Mouse (Mus musculus) spleen, postnatal 4 days (tissue): Measurements from ENCODE around the gene Tcp11x2.
A peak's percentile ranks its signal among the peaks of the same experiment; 100 is the strongest.

Experiments used
- DNase-seq, 2 experiments: peaks; one replicate each; pipeline ENCODE4 v3.0.0; 2022; ENCODE audit warnings: low spot score in 2 of 2

Gene Tcp11x2

DNA sequence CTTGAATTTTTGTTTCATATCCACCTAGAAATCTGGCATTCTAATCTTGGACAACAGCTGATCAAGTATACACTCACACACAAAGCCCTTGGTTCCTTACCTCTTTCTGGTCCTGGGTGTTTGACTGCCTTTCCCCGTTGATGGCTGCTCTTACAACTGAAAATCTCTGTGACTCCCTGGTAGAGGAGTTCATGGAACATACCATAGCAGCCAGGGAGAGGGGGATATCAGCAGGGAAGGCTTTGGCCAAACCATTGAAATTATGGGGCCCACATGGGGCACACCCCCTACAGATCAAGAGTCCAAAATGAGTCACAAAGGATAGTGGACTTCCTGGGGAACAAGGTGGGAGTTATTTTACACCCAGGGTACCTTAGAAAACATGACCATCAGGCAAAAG, at the start of gene Tcp11x2:
Tcp11x2 (minus strand) TSS at position 158 of the 400 bp plus-strand sequence.
- DNase-seq = no peak

DNA sequence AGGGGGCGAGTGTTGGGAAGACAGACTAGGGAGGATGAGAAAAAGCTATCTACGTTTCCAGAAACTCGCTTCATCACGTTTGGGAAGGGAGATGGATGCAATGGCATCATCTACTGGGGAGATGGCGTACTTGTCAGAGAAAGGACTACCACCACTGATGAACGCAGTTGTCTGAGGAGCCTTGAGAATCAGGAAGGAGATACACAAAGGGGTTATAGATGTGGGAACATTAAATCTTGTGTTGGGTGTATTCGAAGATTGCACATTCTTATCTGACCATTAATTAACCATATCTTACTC, 49.4 kb upstream of the Tcp11x2 start:
- DNase-seq = no peak

DNA sequence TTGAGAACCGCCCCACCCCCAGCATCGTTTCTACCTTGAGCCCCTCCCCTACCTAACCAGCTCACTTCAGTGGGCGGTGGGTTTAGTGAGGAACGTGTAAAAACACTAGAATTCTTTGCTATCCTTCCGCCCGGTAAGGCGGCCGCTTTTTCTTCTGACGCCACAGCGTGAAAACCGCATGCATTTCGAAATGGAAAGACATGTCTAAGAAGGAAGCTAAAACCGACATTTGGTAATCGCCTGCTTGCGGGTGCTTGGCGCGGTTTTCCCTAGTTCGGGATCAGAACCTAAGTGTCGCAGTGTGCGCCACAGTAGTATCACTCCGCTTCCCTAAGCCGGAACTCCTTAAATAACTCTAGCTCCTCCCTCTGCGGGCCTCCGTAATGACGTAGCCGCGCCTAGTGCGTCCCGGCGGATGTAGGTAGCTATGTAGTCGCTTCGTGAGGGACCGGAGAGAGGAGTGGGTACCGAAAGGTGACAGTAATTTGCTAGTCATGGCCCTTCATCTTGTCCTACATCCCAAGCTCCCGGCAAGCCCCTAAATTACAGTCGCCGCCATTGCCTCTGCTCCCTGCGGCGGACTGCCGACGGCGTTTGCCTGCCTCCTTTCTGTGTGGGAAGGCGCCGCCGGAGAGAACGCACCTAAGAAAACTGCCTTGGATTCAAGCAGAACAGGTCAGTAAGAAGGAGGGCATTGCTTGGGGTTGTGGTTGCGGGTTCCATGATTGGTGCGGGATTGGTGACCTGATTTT, 48.9 kb upstream of the Tcp11x2 start, which contains the start of the genes Armcx5 and Gprasp1:
Armcx5 (plus strand) TSS at position 430 of the 752 bp plus-strand sequence.
Gprasp1 (plus strand) TSS at position 430 of the 752 bp plus-strand sequence.
- peak; percentile 76 to 84 for DNase-seq

DNA sequence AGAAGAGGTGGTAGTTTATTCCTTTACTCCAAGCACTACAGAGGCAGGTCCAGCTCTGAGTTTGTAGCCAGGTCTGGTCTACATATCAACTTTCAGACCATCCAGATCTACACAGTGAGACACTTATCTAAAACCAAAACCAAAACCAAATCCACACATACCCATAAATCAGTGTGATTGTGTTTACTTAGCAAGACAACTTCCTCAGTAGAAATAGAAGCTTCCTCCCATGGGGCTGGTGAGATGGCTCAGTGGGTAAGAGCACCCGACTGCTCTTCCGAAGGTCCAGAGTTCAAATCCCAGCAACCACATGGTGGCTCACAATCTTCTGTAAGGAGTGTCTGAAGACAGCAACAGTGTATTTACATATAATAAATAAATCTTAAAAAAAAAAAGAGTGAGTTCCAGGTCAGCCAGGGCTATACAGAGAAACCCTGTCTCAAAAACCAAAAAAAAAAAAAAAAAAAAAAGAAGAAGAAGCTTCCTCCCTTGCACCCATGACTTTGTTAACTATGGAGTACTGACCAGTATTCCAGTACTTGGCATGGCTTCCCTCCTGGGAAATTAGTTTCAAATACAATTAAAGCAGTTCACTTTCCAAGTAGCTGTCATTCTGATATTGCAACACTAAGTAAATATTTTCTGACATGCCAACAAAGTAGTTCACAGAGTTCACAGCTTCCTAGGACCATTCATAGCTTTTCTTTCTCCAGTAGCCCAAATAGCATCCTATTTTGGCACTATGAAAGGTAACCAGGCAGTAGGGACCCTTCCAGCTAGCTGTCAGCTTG, 45.3 kb upstream of the Tcp11x2 start:
- no peak for DNase-seq

DNA sequence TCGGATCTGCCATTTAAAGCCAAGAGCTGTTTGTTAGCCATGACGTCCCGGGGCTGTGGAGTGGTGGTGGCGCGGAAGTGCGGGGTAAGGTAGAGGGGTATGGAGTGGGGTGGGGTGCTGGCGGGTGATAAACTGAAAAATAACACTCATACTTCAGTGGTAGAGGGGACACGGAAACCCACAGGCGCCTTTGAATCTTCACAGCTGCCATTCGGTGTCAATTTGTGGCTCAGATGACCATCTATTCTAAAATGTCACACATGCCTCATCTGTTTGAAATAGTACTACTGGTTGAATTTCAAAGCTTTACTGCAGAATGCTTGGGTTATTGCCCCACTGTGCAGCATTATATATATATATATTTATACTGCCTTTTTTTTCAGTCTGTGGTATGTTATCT, 31.6 kb upstream of the Tcp11x2 start, which contains the start of gene Tmsb15a:
Tmsb15a (minus strand) TSS at position 101 of the 400 bp plus-strand sequence.
- no peak for DNase-seq

DNA sequence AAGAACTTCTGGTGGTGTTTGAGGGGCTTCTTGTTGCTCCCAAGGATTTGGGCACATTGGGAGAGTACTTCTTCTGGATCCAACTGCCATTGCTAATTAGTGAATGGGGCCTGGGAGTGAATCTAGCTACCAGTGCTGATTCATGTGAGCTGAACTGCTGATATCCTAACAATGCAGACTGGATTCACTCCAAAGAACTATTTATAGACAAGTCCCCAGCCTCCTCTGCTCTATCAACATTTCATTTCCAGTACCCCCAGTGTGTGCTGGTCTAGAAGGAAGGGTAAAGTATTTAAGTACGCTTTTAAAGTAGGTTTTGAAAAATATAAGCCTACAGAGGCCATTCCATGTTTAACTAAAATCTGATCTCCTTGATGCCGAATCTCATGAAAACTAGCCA, 19.3 kb upstream of the Tcp11x2 start:
- DNase-seq = no peak

DNA sequence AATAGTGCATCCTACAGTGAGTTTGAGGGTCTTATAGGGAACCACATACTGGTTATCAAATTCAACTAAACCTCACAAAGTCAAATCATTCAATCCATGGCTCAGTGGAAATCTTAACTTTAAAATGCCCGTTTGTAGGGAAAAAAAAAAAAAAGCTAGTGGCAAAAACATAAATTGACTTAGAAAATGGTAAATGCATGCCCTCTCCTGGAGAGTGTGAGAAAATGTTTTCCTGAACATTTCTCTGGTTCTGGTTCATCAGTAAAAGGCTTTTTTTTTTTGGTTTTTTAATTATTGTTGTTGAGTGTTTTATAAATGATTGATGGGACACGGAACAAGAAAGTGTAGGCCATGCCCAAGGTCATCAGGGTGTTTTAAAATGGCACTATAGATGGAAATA, 10.8 kb upstream of the Tcp11x2 start:
- no peak for DNase-seq

DNA sequence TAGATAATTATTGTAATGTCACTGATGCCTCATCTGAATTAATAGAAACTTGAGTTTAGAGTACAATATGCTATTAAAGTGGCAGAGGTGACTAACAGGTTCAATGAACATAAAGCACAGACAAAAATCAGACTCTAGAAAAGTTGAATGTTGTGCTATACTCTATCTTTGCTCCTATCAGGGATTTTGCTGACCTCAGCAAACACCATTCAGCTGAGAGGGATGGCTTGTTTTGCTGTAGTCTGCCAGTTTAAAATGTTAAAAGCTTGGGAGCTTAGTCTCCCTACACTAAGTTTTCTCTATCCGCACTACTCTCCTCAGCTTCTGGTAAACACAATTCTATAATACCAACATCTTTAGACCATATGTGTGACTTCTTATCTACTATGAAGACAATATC, 9.5 kb upstream of the Tcp11x2 start:
- no peak for DNase-seq

DNA sequence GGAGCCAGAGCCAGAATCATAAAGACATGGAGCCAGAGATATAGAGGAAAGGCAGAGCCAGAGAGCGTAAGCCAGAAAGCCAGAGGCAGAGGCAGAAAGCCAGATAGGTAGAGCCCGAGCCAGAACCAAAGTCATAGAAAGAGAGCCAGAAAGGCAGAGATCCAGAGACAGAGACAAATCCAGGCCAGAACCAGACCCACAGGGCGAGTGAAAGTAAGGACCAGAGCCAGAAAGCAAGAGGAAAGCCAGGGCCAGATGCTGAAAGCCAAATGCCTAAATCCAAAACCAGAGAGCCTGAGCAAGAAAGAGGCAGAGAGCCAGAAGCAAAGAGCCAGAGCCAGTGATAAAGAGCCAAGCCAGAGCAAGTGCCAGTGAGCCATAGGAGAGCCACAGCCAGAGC, 5.8 kb downstream of the Tcp11x2 start:
- no peak for DNase-seq

DNA sequence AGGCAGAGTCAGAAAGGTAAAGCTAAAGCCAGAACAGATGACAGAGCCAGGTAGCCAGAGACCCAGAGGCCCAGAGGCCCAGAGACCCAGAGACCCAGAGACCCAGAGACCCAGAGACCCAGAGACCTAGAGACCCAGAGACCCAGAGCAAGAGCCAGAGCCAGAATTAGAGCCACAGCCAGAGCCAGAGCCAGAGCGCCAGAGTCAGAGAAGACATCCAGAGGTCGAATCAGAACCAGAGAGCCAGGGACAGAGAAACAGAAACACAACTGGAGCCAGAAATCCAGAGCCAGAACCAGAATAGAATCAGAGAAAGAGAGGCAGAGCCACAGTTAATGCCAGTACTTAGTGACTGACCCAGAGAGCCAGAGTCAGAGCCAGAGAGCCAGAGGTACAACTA, 11.7 kb downstream of the Tcp11x2 start:
- DNase-seq = no peak

DNA sequence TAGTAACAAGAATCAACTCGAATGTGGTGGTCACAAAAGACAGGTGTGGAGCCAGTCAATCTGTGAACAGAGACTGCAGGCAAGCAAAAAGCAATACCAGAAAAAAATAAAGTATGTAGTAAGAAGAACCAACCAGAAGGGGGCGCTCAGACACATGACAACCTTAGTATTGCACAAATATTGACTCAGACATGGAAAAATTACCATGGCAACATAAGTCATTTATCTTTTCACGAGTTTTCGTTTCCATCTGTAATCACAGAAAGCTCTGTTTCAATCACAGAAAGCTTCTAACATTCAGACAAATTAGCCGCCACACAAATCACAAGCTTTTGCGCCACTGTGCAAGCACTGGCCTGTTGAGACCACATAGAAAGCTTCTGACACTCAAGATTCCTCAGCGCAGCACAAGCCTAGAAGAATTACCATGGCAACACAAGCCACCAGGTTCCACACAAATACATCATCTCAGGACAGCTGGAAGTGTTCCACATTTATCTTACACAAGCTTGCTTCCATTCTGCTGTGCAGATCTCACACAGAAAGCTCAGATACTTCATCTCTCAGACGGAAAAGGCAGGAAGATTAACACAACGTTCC, 41.3 kb downstream of the Tcp11x2 start:
- no peak for DNase-seq

DNA sequence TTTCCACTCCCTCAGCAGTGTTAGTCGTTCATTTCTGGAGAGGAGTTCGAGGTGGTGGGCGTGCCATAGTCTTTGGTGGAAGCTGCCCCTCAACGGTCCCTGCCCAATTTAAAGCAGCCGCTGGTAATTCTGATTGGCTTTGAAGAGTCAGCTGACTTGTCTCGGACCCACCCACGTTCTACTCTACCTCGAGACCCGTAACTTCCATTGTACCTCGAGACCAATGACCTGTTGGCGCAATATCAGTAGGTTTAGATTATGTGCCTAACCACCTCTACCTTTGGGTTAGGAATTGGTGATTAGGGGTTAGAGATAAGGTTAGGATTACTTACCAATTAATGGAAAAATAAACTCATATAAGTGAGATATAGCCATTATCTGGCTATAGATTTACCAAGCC, 66.0 kb downstream of the Tcp11x2 start, which contains the start of gene Prame:
Prame (minus strand) TSS at position 101 of the 400 bp plus-strand sequence.
- no peak for DNase-seq
